Mouse (Mus musculus): ENCODE measurements at regions not wholly inside any gene's neighbourhood (a gene's known extent, or its start where the extent isn't known, plus 50 kb on each side); places are given as distances from the start of the nearest gene placed in this dataset.

GRCm38 (mm10) chr4:99503221-99503744, 152.8 kb upstream of the Foxd3 start:
- DNase-seq = no peak

GRCm38 (mm10) chr4:99511993-99512392, 144.1 kb upstream of the Foxd3 start:
- no peak for DNase-seq

GRCm38 (mm10) chr4:99516883-99517282, 139.2 kb upstream of the Foxd3 start:
- DNase-seq = no peak

GRCm38 (mm10) chr4:99527441-99527840, 128.7 kb upstream of the Foxd3 start:
- DNase-seq = no peak

GRCm38 (mm10) chr4:99544014-99544413, 112.1 kb upstream of the Foxd3 start:
- DNase-seq = no peak

- DNase-seq = no peak
Observed at GRCm38 (mm10) chr4:99545742-99546141, 110.4 kb upstream of the Foxd3 start.

- DNase-seq = no peak
Observed at GRCm38 (mm10) chr4:99557963-99558362, 98.1 kb upstream of the Foxd3 start.

GRCm38 (mm10) chr4:99560604-99561003, 95.5 kb upstream of the Foxd3 start:
- DNase-seq = no peak

- peak; percentile 66 for DNase-seq
Observed at GRCm38 (mm10) chr4:99561506-99561937, 94.6 kb upstream of the Foxd3 start.

GRCm38 (mm10) chr4:99565401-99565800, 90.7 kb upstream of the Foxd3 start:
- DNase-seq = no peak

GRCm38 (mm10) chr4:99572841-99573642, 83.1 kb upstream of the Foxd3 start:
- DNase-seq = peak; percentile 5

- no peak for DNase-seq
Observed at GRCm38 (mm10) chr4:99574021-99574531, 82.0 kb upstream of the Foxd3 start.

- no peak for DNase-seq
Observed at GRCm38 (mm10) chr4:99574984-99575383, 81.1 kb upstream of the Foxd3 start.

GRCm38 (mm10) chr4:99597781-99598180, 58.3 kb upstream of the Foxd3 start:
- DNase-seq = peak; percentile 6

- DNase-seq = no peak
Observed at GRCm38 (mm10) chr4:99600741-99601140, 55.4 kb upstream of the Foxd3 start.

- no peak for DNase-seq
Observed at GRCm38 (mm10) chr4:99601463-99601862, 54.6 kb upstream of the Foxd3 start.

All from lung, postnatal 36 days (tissue).